27 mouse cellular contexts compared by ENCODE assay signal in the genomic region with DNA sequence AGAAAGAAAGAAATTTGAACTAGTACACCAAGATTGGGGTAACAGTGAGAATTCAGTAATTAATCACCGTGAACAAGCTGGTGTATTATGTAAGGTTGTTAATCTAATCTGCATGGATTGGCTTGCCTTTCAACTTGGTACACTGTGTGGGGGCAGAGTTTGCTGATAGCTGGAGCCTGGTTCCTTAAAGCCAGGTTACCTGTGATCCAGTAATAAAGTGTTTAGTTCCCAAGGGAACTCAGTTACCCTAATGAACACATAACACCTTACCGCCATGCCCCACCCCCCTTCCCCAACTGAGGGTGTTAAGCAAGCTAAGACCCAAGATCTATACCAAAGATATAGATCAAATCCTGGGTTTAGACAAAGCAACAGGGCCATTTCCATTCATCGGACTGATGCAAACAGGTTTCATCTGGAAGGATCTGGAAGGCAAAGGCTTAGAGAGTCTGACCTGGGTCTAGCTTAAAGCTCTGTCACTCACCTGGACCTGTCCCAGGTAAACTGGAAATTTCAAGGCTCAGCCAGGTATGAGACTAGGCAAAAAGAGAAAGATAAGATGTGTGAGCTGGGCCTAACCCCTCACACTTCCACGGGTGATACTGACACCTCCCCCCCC.
A peak's percentile ranks its signal among the peaks of the same experiment; 100 is the strongest.
DNase-seq lines count a peak whose midpoint lies in the region; ATAC-seq and TF ChIP-seq lines count a peak whose summit lies in the region.
"Had no signal": no experiment of that assay in that cellular context is flagged by ENCODE, and none has a peak within 500 bp of the region (broad histone marks: within the 10 kb centered on the region; RNA-seq: fewer than 3 reads in every experiment).

No protein-coding gene starts in this region.

- H3K4me3 ChIP-seq in kidney, embryonic 16.5 days (ENCODE audit: low read length), result no peak overlapping the region
- no peak overlapping the region for H3K4me3 ChIP-seq in kidney, embryonic 15.5 days (replicated peaks)
- H3K4me3 ChIP-seq in intestine, postnatal 0 days (ENCODE audit: low read depth, low read length), result no peak overlapping the region
- no peak overlapping the region for H3K4me3 ChIP-seq in stomach, embryonic 15.5 days (replicated peaks)
- H3K4me3 ChIP-seq: erythroblast, embryonic 14.5 days; forebrain, embryonic 13.5 days; heart, adult 2 months; hindbrain, embryonic 10.5 days; hindbrain, embryonic 15.5 days; limb, embryonic 10.5 days; limb, embryonic 15.5 days; lung, embryonic 15.5 days; midbrain, embryonic 13.5 days; neural tube, embryonic 13.5 days had no signal

- no peak overlapping the region for H3K9ac ChIP-seq in kidney, embryonic 16.5 days (replicated peaks; ENCODE audit: low read length)
- H3K9ac ChIP-seq in kidney, embryonic 15.5 days, result no peak overlapping the region
- no peak overlapping the region for H3K9ac ChIP-seq in intestine, postnatal 0 days (ENCODE audit: low read depth, low read length)
- H3K9ac ChIP-seq in stomach, embryonic 15.5 days, result no peak overlapping the region
- H3K9ac ChIP-seq: forebrain, embryonic 13.5 days; hindbrain, embryonic 15.5 days; limb, embryonic 15.5 days; liver, embryonic 14.5 days; lung, embryonic 15.5 days; midbrain, embryonic 13.5 days; neural tube, embryonic 13.5 days had no signal

- no peak overlapping the region for H3K4me2 ChIP-seq in kidney, embryonic 16.5 days (replicated peaks; ENCODE audit: low read depth, low read length)
- no peak overlapping the region for H3K4me2 ChIP-seq in kidney, embryonic 15.5 days
- no peak overlapping the region for H3K4me2 ChIP-seq in intestine, postnatal 0 days (replicated peaks; ENCODE audit: low read depth)
- no peak overlapping the region for H3K4me2 ChIP-seq in stomach, embryonic 15.5 days
- H3K4me2 ChIP-seq: forebrain, embryonic 13.5 days; hindbrain, embryonic 15.5 days; limb, embryonic 15.5 days; lung, embryonic 15.5 days; midbrain, embryonic 13.5 days; neural tube, embryonic 13.5 days had no signal

- H3K4me1 ChIP-seq in kidney, embryonic 16.5 days (ENCODE audit: insufficient read depth, low read length), result peaks cover 3% of the 10 kb centered on the region
- peaks cover 6% of the 10 kb centered on the region for H3K4me1 ChIP-seq in kidney, embryonic 15.5 days
- 0 out of 2 replicates have a peak, but pooled peaks cover 2% of the 10 kb centered on the region for H3K4me1 ChIP-seq in intestine, postnatal 0 days (replicated peaks; ENCODE audit: control insufficient read depth, insufficient read depth, low read length)
- H3K4me1 ChIP-seq in stomach, embryonic 15.5 days, result peaks cover 3% of the 10 kb centered on the region; the same call in 1 of the 2 replicates

- TF ChIP-seq CTCF in intestine, postnatal 0 days (IDR thresholded peaks at IDR 0.05; ENCODE audit: low read depth), result no peak

- no peaks in the 10 kb centered on the region for H3K36me3 ChIP-seq in kidney, embryonic 16.5 days (ENCODE audit: insufficient read depth, low read length)
- H3K36me3 ChIP-seq in kidney, embryonic 15.5 days, result no peaks in the 10 kb centered on the region
- no peaks in the 10 kb centered on the region for H3K36me3 ChIP-seq in intestine, postnatal 0 days (ENCODE audit: control insufficient read depth, insufficient read depth)
- no peaks in the 10 kb centered on the region for H3K36me3 ChIP-seq in stomach, embryonic 15.5 days
- H3K36me3 ChIP-seq: hindbrain, embryonic 10.5 days; hindbrain, embryonic 15.5 days; limb, embryonic 10.5 days; limb, embryonic 15.5 days; lung, embryonic 15.5 days; midbrain, embryonic 13.5 days; neural tube, embryonic 13.5 days had no signal

- intact Hi-C loops in gastrocnemius, postnatal 14 days (cut with DNase I; ENCODE audit: low total_unique reads), result no loop called here

- no peak for ATAC-seq in kidney, embryonic 16.5 days (ENCODE audit: low FRiP score, low TSS enrichment)
- ATAC-seq in kidney, embryonic 15.5 days (replicated peaks; ENCODE audit: low FRiP score), result no peak
- ATAC-seq in intestine, postnatal 0 days, result peak; percentile 41; the same call in 1 of the 2 replicates
- ATAC-seq in stomach, embryonic 15.5 days (ENCODE audit: insufficient read depth, low FRiP score, low read depth), result peak; percentile 68
- ATAC-seq: CD4-positive, CD25-positive, alpha-beta regulatory T cell, adult 4 months; forebrain, embryonic 13.5 days; inflammation-experienced regulatory T-cells, adult 6 months; midbrain, embryonic 13.5 days had no signal

- peak; percentile 94 for DNase-seq in fat pad, adult 2 months (ENCODE audit: extremely low read depth, low read depth, low spot score)
- DNase-seq in gastrocnemius, postnatal 14 days, result no peak
- DNase-seq in gastrocnemius, postnatal 25 days, result no peak
- DNase-seq: adrenal gland, postnatal 25 days; cerebellum, adult 18-20 months; cerebellum, postnatal 10 days; heart, adult 2 months; heart, postnatal 14 days; layer of hippocampus, adult 9-11 months; thymus, adult 18-20 months; thymus, postnatal 25 days had no signal

- peak overlapping the region; percentile 34; the same call in 1 of the 2 replicates for H3K27ac ChIP-seq in kidney, embryonic 16.5 days (ENCODE audit: low read length)
- no peak overlapping the region for H3K27ac ChIP-seq in kidney, embryonic 15.5 days
- H3K27ac ChIP-seq in intestine, postnatal 0 days (ENCODE audit: low read depth, low read length), result no peak overlapping the region
- no peak overlapping the region for H3K27ac ChIP-seq in stomach, embryonic 15.5 days
- H3K27ac ChIP-seq: forebrain, embryonic 13.5 days; heart, adult 2 months; hindbrain, embryonic 15.5 days; limb, embryonic 10.5 days; limb, embryonic 15.5 days; liver, embryonic 14.5 days; lung, embryonic 15.5 days; midbrain, embryonic 13.5 days; neural tube, embryonic 13.5 days had no signal

- WGBS in kidney, embryonic 16.5 days, result 55% methylated on average over 4 of the region's 4 CpGs
- 56% methylated on average over 4 of the region's 4 CpGs for WGBS in kidney, embryonic 15.5 days
- WGBS in intestine, postnatal 0 days, result 41% methylated on average over 4 of the region's 4 CpGs
- WGBS in stomach, embryonic 15.5 days, result 53% methylated on average over 4 of the region's 4 CpGs

- no peaks in the 10 kb centered on the region for H3K9me3 ChIP-seq in kidney, embryonic 16.5 days (ENCODE audit: low read length)
- no peaks in the 10 kb centered on the region for H3K9me3 ChIP-seq in kidney, embryonic 15.5 days (replicated peaks)
- H3K9me3 ChIP-seq in intestine, postnatal 0 days (ENCODE audit: control insufficient read depth), result no peaks in the 10 kb centered on the region
- no peaks in the 10 kb centered on the region for H3K9me3 ChIP-seq in stomach, embryonic 15.5 days
- H3K9me3 ChIP-seq: forebrain, embryonic 13.5 days; hindbrain, embryonic 10.5 days; hindbrain, embryonic 15.5 days; limb, embryonic 10.5 days; limb, embryonic 15.5 days; lung, embryonic 15.5 days; midbrain, embryonic 13.5 days; neural tube, embryonic 13.5 days had no signal

- no peaks in the 10 kb centered on the region for H3K27me3 ChIP-seq in kidney, embryonic 16.5 days (ENCODE audit: insufficient read depth, low read length)
- no peaks in the 10 kb centered on the region for H3K27me3 ChIP-seq in kidney, embryonic 15.5 days
- H3K27me3 ChIP-seq in intestine, postnatal 0 days (replicated peaks; ENCODE audit: control insufficient read depth, insufficient read depth, low read length), result no peaks in the 10 kb centered on the region
- no peaks in the 10 kb centered on the region for H3K27me3 ChIP-seq in stomach, embryonic 15.5 days (replicated peaks)
- H3K27me3 ChIP-seq: forebrain, embryonic 13.5 days; hindbrain, embryonic 15.5 days; limb, embryonic 15.5 days; lung, embryonic 15.5 days; neural tube, embryonic 13.5 days had no signal

Comparison
In these comparisons a context has a peak if more than half of its experiments do, and no peak if none do; other contexts are left out.
1. ATAC-seq: peak in intestine, postnatal 0 days (single experiment) and stomach, embryonic 15.5 days (single experiment); none in kidney, embryonic 16.5 days (single experiment) and kidney, embryonic 15.5 days (single experiment).